Mouse (Mus musculus): ENCODE data around the gene Gjb3.

DNA sequence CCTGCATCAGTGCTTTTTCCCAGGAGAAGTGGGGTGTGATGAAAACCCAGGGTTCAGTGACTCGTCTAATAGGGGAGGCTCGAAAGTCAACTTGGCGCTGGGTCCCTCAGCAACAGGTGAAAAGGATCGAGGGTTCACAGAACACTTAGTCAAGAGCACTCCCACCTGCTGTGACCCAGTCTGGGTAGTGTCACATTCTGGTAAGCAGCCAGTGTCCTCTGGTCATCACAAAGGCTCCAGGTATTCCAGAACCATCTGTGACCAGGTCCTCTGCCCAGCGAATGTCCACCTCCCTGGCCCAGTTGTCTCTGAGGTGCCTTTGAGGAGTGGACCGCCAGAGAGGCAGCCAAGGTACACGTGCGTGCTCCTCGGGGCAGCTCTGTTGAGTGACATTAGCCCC, 19.1 kb downstream of the Gjb3 start:
- TF ChIP-seq POLR2A (IDR thresholded peaks at IDR 0.05; ENCODE audit: control insufficient read depth, extremely low read depth, insufficient read depth, low read length, poor library complexity) (no peak), CTCF (IDR thresholded peaks at IDR 0.05; ENCODE audit: borderline replicate concordance, control insufficient read depth, extremely low read depth, insufficient read depth, low read length, poor library complexity) (no peak)

Data from thymus, adult 2 months (tissue).